Mouse (Mus musculus): ENCODE data around the gene Gcc1.

GRCm38 (mm10) chr6:28474211-28474610, 46.0 kb upstream of the Gcc1 start:
- TF ChIP-seq CTCF (IDR thresholded peaks at IDR 0.05; ENCODE audit: control insufficient read depth, insufficient read depth, low read length) (no peak), POLR2A (IDR thresholded peaks at IDR 0.05; ENCODE audit: borderline replicate concordance, control insufficient read depth, low read depth, low read length) (no peak)

Measured in bone marrow, adult 2 months (tissue).